Mouse (Mus musculus) midbrain, postnatal 0 days (tissue): ENCODE measurements around the gene Dop1a. TPM values are rescaled to one million over a fixed set of nuclear protein-coding genes. Genes with fewer than 3 reads are reported as not detected.

Experiments
- ATAC-seq: fragments of 200-750 bp; cut with Nextera tagmentation; 2 replicates; pipeline ENCODE4 v1.8.0; 2017; ENCODE audit warnings: moderate number of reproducible peaks, mild to moderate bottlenecking, moderate TSS enrichment, moderate library complexity; ENCODE audit not compliant: low FRiP score
- DNase-seq: peaks from one replicate; pipeline ENCODE4 v3.0.0-alpha.2; 2015; ENCODE audit warnings: low spot score
- H3K27ac ChIP-seq: fragments of 300-500 bp; sonication (generic); 2 replicates; pipeline ENCODE4 v1.5.1; 2014; ENCODE audit warnings: low read depth, mild to moderate bottlenecking, low read length, mixed read lengths
- H3K27me3 ChIP-seq: fragments of 300-500 bp; sonication (generic); 2 replicates; pipeline ENCODE4 v1.6.1; 2014; ENCODE audit warnings: low read length, control low read depth, mixed read lengths; ENCODE audit not compliant: insufficient read depth
- H3K36me3 ChIP-seq: fragments of 300-500 bp; sonication (generic); 2 replicates; pipeline ENCODE4 v1.6.1; 2014; ENCODE audit warnings: low read length, control low read depth, mixed read lengths; ENCODE audit not compliant: insufficient read depth
- H3K4me1 ChIP-seq: fragments of 300-500 bp; sonication (generic); 2 replicates; pipeline ENCODE4 v1.6.1; 2014; ENCODE audit warnings: mild to moderate bottlenecking, control low read depth, antibody characterized with exemption, low read length, mixed read lengths; ENCODE audit not compliant: insufficient read depth
- H3K4me2 ChIP-seq: fragments of 300-500 bp; sonication (generic); 2 replicates; pipeline ENCODE4 v1.6.1; 2014; ENCODE audit warnings: low read depth, mild to moderate bottlenecking, low read length, mixed read lengths; ENCODE audit not compliant: poor library complexity, severe bottlenecking
- H3K4me3 ChIP-seq: fragments of 300-500 bp; sonication (generic); 2 replicates; pipeline ENCODE4 v1.5.1; 2014; ENCODE audit warnings: low read depth, mild to moderate bottlenecking, low read length, moderate library complexity
- H3K9ac ChIP-seq: fragments of 300-500 bp; sonication (generic); replicated peaks from 2 replicates; pipeline ENCODE4 v1.6.1; 2014; ENCODE audit warnings: mild to moderate bottlenecking, low read length, moderate library complexity, mixed read lengths; ENCODE audit not compliant: poor library complexity, severe bottlenecking
- H3K9me3 ChIP-seq: fragments of 300-500 bp; sonication (generic); 2 replicates; pipeline ENCODE4 v1.6.1; 2016; ENCODE audit warnings: low read length, control low read depth
- CTCF ChIP-seq: IDR thresholded peaks from 2 replicates; pipeline ENCODE4 v1.5.1; 2016; ENCODE audit warnings: antibody characterized with exemption, mild to moderate bottlenecking
- WGBS: fragments of 180-500 bp; shearing (Covaris S2); extraction: QIAGEN DNeasy Blood & Tissue Kit; methylation state at CpG from one replicate; pipeline ENCODE4 v1.1.7; 2014; 5-methylcytosine and 5-hydroxymethylcytosine counted together
- polyA plus RNA-seq: library from polyadenylated mRNA; unstranded; fragments of >200 nt; fragmentation: Nextera tagmentation; extraction: Ambion mirVana; gene quantifications from 2 replicates; pipeline ENCODE4 v1.2.1, GENCODE M21; 2015
- total RNA-seq: library from RNA; depleted of rRNA; stranded (reverse); fragments of >200 nt; gene quantifications from 2 replicates; pipeline ENCODE4 v1.2.3, GENCODE M21; 2014

The Dop1a gene
- total and polyA plus RNA-seq, 2 experiments from 2014 or later: 25.8 to 57.0 TPM

- TF ChIP-seq CTCF: no peak
- DNase-seq (peak; percentile 10), ATAC-seq (no peak; the same call in 1 of the 2 replicates)
- Histone ChIP-seq H3K9me3 (no peaks in the 10 kb centered on the region), H3K36me3 (no peaks in the 10 kb centered on the region), H3K4me1 (peaks cover 8% of the 10 kb centered on the region; the same call in 1 of the 2 replicates), H3K27ac (no peak overlapping the region), H3K4me2 (no peak overlapping the region), H3K9ac (no peak overlapping the region), H3K4me3 (no peak overlapping the region), H3K27me3 (no peaks in the 10 kb centered on the region)
- 25% methylated on average over 11 of the region's 11 CpGs for WGBS
These were observed 28.5 kb upstream of the Dop1a start for GRCm38 (mm10) chr9:86438337-86439009.

GRCm38 (mm10) chr9:86442248-86442647 lies 24.7 kb upstream of the Dop1a start:
- DNase-seq: peak; percentile 46
- no peak overlapping the region for H3K9ac ChIP-seq
- H3K27me3 ChIP-seq: no peaks in the 10 kb centered on the region
- H3K4me1 ChIP-seq: peaks cover 8% of the 10 kb centered on the region; the same call in 1 of the 2 replicates
- peak overlapping the region; percentile 32; the same call in 1 of the 2 replicates for H3K27ac ChIP-seq
- no peaks in the 10 kb centered on the region for H3K9me3 ChIP-seq
- WGBS: 64% methylated on average over 4 of the region's 4 CpGs
- peak; percentile 73 for ATAC-seq
- TF ChIP-seq CTCF: no peak
- H3K4me3 ChIP-seq: no peak overlapping the region
- no peaks in the 10 kb centered on the region for H3K36me3 ChIP-seq
- H3K4me2 ChIP-seq: no peak overlapping the region

- 90% methylated on average over 7 of the region's 7 CpGs for WGBS
- no peak overlapping the region for H3K4me3 ChIP-seq
- H3K4me1 ChIP-seq: peaks cover 8% of the 10 kb centered on the region; the same call in 1 of the 2 replicates
- no peak for TF ChIP-seq CTCF
- DNase-seq (no peak), ATAC-seq (no peak)
- no peaks in the 10 kb centered on the region for H3K9me3 ChIP-seq
- H3K27ac ChIP-seq: no peak overlapping the region
- H3K4me2 ChIP-seq: no peak overlapping the region
- H3K36me3 ChIP-seq: no peaks in the 10 kb centered on the region
- H3K27me3 ChIP-seq: no peaks in the 10 kb centered on the region
- H3K9ac ChIP-seq: no peak overlapping the region
These were observed 20.1 kb upstream of the Dop1a start for GRCm38 (mm10) chr9:86446847-86447246.

- H3K4me2 ChIP-seq: no peak overlapping the region
- ATAC-seq (no peak), DNase-seq (no peak)
- no peaks in the 10 kb centered on the region for H3K36me3 ChIP-seq
- H3K27me3 ChIP-seq: no peaks in the 10 kb centered on the region
- H3K9me3 ChIP-seq: no peaks in the 10 kb centered on the region
- no peak overlapping the region for H3K9ac ChIP-seq
- no peak for TF ChIP-seq CTCF
- no peak overlapping the region for H3K27ac ChIP-seq
- H3K4me3 ChIP-seq: no peak overlapping the region
- 89% methylated on average over 8 of the region's 8 CpGs for WGBS
- peaks cover 7% of the 10 kb centered on the region; the same call in 1 of the 2 replicates for H3K4me1 ChIP-seq
These were observed 19.5 kb upstream of the Dop1a start for GRCm38 (mm10) chr9:86447431-86447830.

- Histone ChIP-seq H3K4me1 (no peaks in the 10 kb centered on the region), H3K27me3 (no peaks in the 10 kb centered on the region), H3K9me3 (no peaks in the 10 kb centered on the region), H3K4me2 (0 out of 2 replicates have a peak overlapping the region, but pooled peaks have one; percentile 34), H3K9ac (no peak overlapping the region), H3K36me3 (no peaks in the 10 kb centered on the region), H3K27ac (no peak overlapping the region), H3K4me3 (no peak overlapping the region)
- 5% methylated on average over 11 of the region's 11 CpGs for WGBS
- TF ChIP-seq CTCF: peak; percentile 97
- ATAC-seq (peak; percentile 53), DNase-seq (peak; percentile 83)
These were observed 17.4 kb upstream of the Dop1a start for GRCm38 (mm10) chr9:86449581-86449980.

- no peak for ATAC-seq
- H3K36me3 ChIP-seq: no peaks in the 10 kb centered on the region
- H3K4me2 ChIP-seq: no peak overlapping the region
- no peak for TF ChIP-seq CTCF
- no peaks in the 10 kb centered on the region for H3K9me3 ChIP-seq
- H3K4me1 ChIP-seq: no peaks in the 10 kb centered on the region
- 40% methylated on average over 6 of the region's 6 CpGs for WGBS
- H3K4me3 ChIP-seq: no peak overlapping the region
- no peak for DNase-seq
- H3K9ac ChIP-seq: no peak overlapping the region
- H3K27ac ChIP-seq: no peak overlapping the region
- no peaks in the 10 kb centered on the region for H3K27me3 ChIP-seq
These were observed 15.9 kb upstream of the Dop1a start for GRCm38 (mm10) chr9:86451094-86451493.
